Mouse (Mus musculus): ENCODE data around the gene Mterf1a. TPM values are rescaled to one million over a fixed set of nuclear protein-coding genes. Genes with fewer than 3 reads are reported as not detected.
"Not testable (repeated sequence)": the region's sequence is repeated elsewhere in the genome, so short reads cannot be mapped to it uniquely, and the experiment has no call there.

The Mterf1a gene
- polyA plus RNA-seq, 2 experiments: 5.2 to 7.8 TPM

- H3K4me2 ChIP-seq (replicated peaks; ENCODE audit: low read depth, low read length, severe bottlenecking): peak overlapping the region; percentile 69
- WGBS: under 1% methylated on average over 10 of the region's 12 CpGs
- DNase-seq (ENCODE audit: low spot score) (peak; percentile 21), ATAC-seq (ENCODE audit: low FRiP score, low read depth) (peak; percentile 41)
- H3K9me3 ChIP-seq (ENCODE audit: control insufficient read depth, low read length): no peaks in the 10 kb centered on the region
- peak overlapping the region; percentile 98 for H3K9ac ChIP-seq (ENCODE audit: low read depth, low read length, severe bottlenecking)
- TF ChIP-seq POLR2A (IDR thresholded peaks at IDR 0.05; ENCODE audit: borderline replicate concordance, extremely low read depth, insufficient read depth, insufficient read length): peak; percentile 22; the same call in 1 of the 2 replicates
- peak overlapping the region; percentile 93 for H3K27ac ChIP-seq (replicated peaks; ENCODE audit: low read depth, low read length)
- peak overlapping the region; percentile 86 for H3K4me3 ChIP-seq (replicated peaks; ENCODE audit: low read length)
- peaks cover 18% of the 10 kb centered on the region for H3K4me1 ChIP-seq (ENCODE audit: control insufficient read depth, insufficient read depth, low read length)
- no peaks in the 10 kb centered on the region for H3K36me3 ChIP-seq (ENCODE audit: control insufficient read depth, insufficient read depth, low read length)
- H3K27me3 ChIP-seq (ENCODE audit: control insufficient read depth, insufficient read depth, low read length): no peaks in the 10 kb centered on the region
Observed at GRCm38 (mm10) chr5:3928690-3929046, 34.9 kb upstream of the Mterf1a start.

- Histone ChIP-seq H3K4me2 (replicated peaks; ENCODE audit: low read depth, low read length, severe bottlenecking) (peak within 1 kb of the TSS; percentile 69), H3K9me3 (ENCODE audit: control insufficient read depth, low read length) (no peaks in the 10 kb centered on the region), H3K9ac (ENCODE audit: low read depth, low read length, severe bottlenecking) (peak within 1 kb of the TSS; percentile 98), H3K4me3 (replicated peaks; ENCODE audit: low read length) (peak within 1 kb of the TSS; percentile 86), H3K36me3 (ENCODE audit: control insufficient read depth, insufficient read depth, low read length) (no peaks in the 10 kb centered on the region), H3K27me3 (ENCODE audit: control insufficient read depth, insufficient read depth, low read length) (no peaks in the 10 kb centered on the region), H3K4me1 (ENCODE audit: control insufficient read depth, insufficient read depth, low read length) (peaks cover 18% of the 10 kb centered on the region), H3K27ac (replicated peaks; ENCODE audit: low read depth, low read length) (peak within 1 kb of the TSS; percentile 93)
- peak; percentile 53; the same call in 1 of the 2 replicates for TF ChIP-seq POLR2A (IDR thresholded peaks at IDR 0.05; ENCODE audit: borderline replicate concordance, extremely low read depth, insufficient read depth, insufficient read length)
- peak; percentile 51 for DNase-seq (ENCODE audit: low spot score)
- WGBS: 3% methylated on average over 48 of the region's 82 CpGs
- ATAC-seq (ENCODE audit: low FRiP score, low read depth): peak; percentile 90
Observed at GRCm38 (mm10) chr5:3927801-3928689, 34.3 kb upstream of the Mterf1a start, which contains the start of gene Akap9. Gene Akap9 (plus strand): TSS chr5:3928054.

- Histone ChIP-seq H3K36me3 (ENCODE audit: control insufficient read depth, insufficient read depth, low read length) (no peaks in the 10 kb centered on the region), H3K4me3 (replicated peaks; ENCODE audit: low read length) (no peak overlapping the region), H3K27me3 (ENCODE audit: control insufficient read depth, insufficient read depth, low read length) (no peaks in the 10 kb centered on the region), H3K27ac (replicated peaks; ENCODE audit: low read depth, low read length) (no peak overlapping the region), H3K4me1 (ENCODE audit: control insufficient read depth, insufficient read depth, low read length) (peaks cover 18% of the 10 kb centered on the region), H3K4me2 (replicated peaks; ENCODE audit: low read depth, low read length, severe bottlenecking) (no peak overlapping the region), H3K9ac (ENCODE audit: low read depth, low read length, severe bottlenecking) (no peak overlapping the region), H3K9me3 (ENCODE audit: control insufficient read depth, low read length) (no peaks in the 10 kb centered on the region)
- DNase-seq (ENCODE audit: low spot score) (no peak), ATAC-seq (ENCODE audit: low FRiP score, low read depth) (no peak)
- no peak for TF ChIP-seq POLR2A (IDR thresholded peaks at IDR 0.05; ENCODE audit: borderline replicate concordance, extremely low read depth, insufficient read depth, insufficient read length)
- WGBS: 49% methylated on average over 4 of the region's 4 CpGs
Observed at GRCm38 (mm10) chr5:3926666-3927065, 32.9 kb upstream of the Mterf1a start.

GRCm38 (mm10) chr5:3922350-3922749 lies 28.6 kb upstream of the Mterf1a start:
- Histone ChIP-seq H3K4me1 (ENCODE audit: control insufficient read depth, insufficient read depth, low read length) (peaks cover 3% of the 10 kb centered on the region), H3K36me3 (ENCODE audit: control insufficient read depth, insufficient read depth, low read length) (no peaks in the 10 kb centered on the region), H3K9ac (ENCODE audit: low read depth, low read length, severe bottlenecking) (no peak overlapping the region), H3K4me2 (replicated peaks; ENCODE audit: low read depth, low read length, severe bottlenecking) (no peak overlapping the region), H3K27me3 (ENCODE audit: control insufficient read depth, insufficient read depth, low read length) (no peaks in the 10 kb centered on the region), H3K9me3 (ENCODE audit: control insufficient read depth, low read length) (no peaks in the 10 kb centered on the region), H3K4me3 (replicated peaks; ENCODE audit: low read length) (no peak overlapping the region), H3K27ac (replicated peaks; ENCODE audit: low read depth, low read length) (no peak overlapping the region)
- TF ChIP-seq POLR2A (IDR thresholded peaks at IDR 0.05; ENCODE audit: borderline replicate concordance, extremely low read depth, insufficient read depth, insufficient read length): no peak
- DNase-seq (ENCODE audit: low spot score): no peak
- no peak for ATAC-seq (ENCODE audit: low FRiP score, low read depth)
- WGBS: 85% methylated on average over 2 of the region's 2 CpGs

- no peak overlapping the region for H3K27ac ChIP-seq (replicated peaks; ENCODE audit: low read depth, low read length)
- H3K36me3 ChIP-seq (ENCODE audit: control insufficient read depth, insufficient read depth, low read length): no peaks in the 10 kb centered on the region
- H3K4me2 ChIP-seq (replicated peaks; ENCODE audit: low read depth, low read length, severe bottlenecking): no peak overlapping the region
- H3K9ac ChIP-seq (ENCODE audit: low read depth, low read length, severe bottlenecking): no peak overlapping the region
- WGBS: 69% methylated on average over 2 of the region's 2 CpGs
- no peak overlapping the region for H3K4me3 ChIP-seq (replicated peaks; ENCODE audit: low read length)
- no peak for ATAC-seq (ENCODE audit: low FRiP score, low read depth)
- no peaks in the 10 kb centered on the region for H3K4me1 ChIP-seq (ENCODE audit: control insufficient read depth, insufficient read depth, low read length)
- TF ChIP-seq POLR2A (IDR thresholded peaks at IDR 0.05; ENCODE audit: borderline replicate concordance, extremely low read depth, insufficient read depth, insufficient read length): no peak
- H3K27me3 ChIP-seq (ENCODE audit: control insufficient read depth, insufficient read depth, low read length): no peaks in the 10 kb centered on the region
- no peak for DNase-seq (ENCODE audit: low spot score)
- H3K9me3 ChIP-seq (ENCODE audit: control insufficient read depth, low read length): no peaks in the 10 kb centered on the region
Observed at GRCm38 (mm10) chr5:3905471-3905870, 11.7 kb upstream of the Mterf1a start.

- not testable (repeated sequence) for H3K4me2 ChIP-seq (replicated peaks; ENCODE audit: low read depth, low read length, severe bottlenecking); H3K9me3 ChIP-seq (ENCODE audit: control insufficient read depth, low read length); H3K27ac ChIP-seq (replicated peaks; ENCODE audit: low read depth, low read length); DNase-seq (ENCODE audit: low spot score); ATAC-seq (ENCODE audit: low FRiP score, low read depth); H3K36me3 ChIP-seq (ENCODE audit: control insufficient read depth, insufficient read depth, low read length); H3K4me1 ChIP-seq (ENCODE audit: control insufficient read depth, insufficient read depth, low read length); H3K27me3 ChIP-seq (ENCODE audit: control insufficient read depth, insufficient read depth, low read length); H3K9ac ChIP-seq (ENCODE audit: low read depth, low read length, severe bottlenecking)
- H3K4me3 ChIP-seq (replicated peaks; ENCODE audit: low read length): peak overlapping the region; percentile 25
- 94% methylated on average over 4 of the region's 4 CpGs for whole genome bisulfite sequencing
Observed at GRCm38 (mm10) chr5:3894294-3894619, 524 bp upstream of the Mterf1a start.

Data from limb, embryonic 14.5 days (tissue).